Mouse (Mus musculus): ENCODE data around the gene Smad5. TPM values are rescaled to one million over a fixed set of nuclear protein-coding genes. Genes with fewer than 3 reads are reported as not detected.

Smad5 gene
- polyA plus RNA-seq (2015; fragmentation: Nextera tagmentation; extraction: Ambion mirVana), result 19.3 and 19.5 TPM in 2 replicates

GRCm38 (mm10) chr13:56702469-56703221 lies at the start of gene Smad5:
Gene Smad5, plus strand, starts transcription at chr13:56703010.
- H3K4me3 ChIP-seq (replicated peaks), result peak within 1 kb of the TSS; percentile 85
- H3K27me3 ChIP-seq (replicated peaks), result no peaks in the 10 kb centered on the region

GRCm38 (mm10) chr13:56654176-56654575 lies 48.6 kb upstream of the Smad5 start:
- no peak overlapping the region for H3K27ac ChIP-seq
- no peak overlapping the region for H3K4me2 ChIP-seq (replicated peaks)
- no peak for ATAC-seq
- 84% methylated on average over 5 of the region's 5 CpGs for WGBS
- no peaks in the 10 kb centered on the region for H3K36me3 ChIP-seq
- no peak overlapping the region for H3K4me3 ChIP-seq (replicated peaks)
- H3K9ac ChIP-seq, result no peak overlapping the region
- peaks cover 15% of the 10 kb centered on the region for H3K4me1 ChIP-seq (replicated peaks)
- no peaks in the 10 kb centered on the region for H3K27me3 ChIP-seq (replicated peaks)
- no peaks in the 10 kb centered on the region for H3K9me3 ChIP-seq

More at GRCm38 (mm10) chr13:56702469-56703221, at the start of gene Smad5:
- peak within 1 kb of the TSS; percentile 69 for H3K4me2 ChIP-seq (replicated peaks)
- 0 out of 2 replicates have a peak, but pooled peaks cover 5% of the 10 kb centered on the region for H3K36me3 ChIP-seq
- peaks cover 31% of the 10 kb centered on the region for H3K4me1 ChIP-seq (replicated peaks)
- peak within 1 kb of the TSS; percentile 98 for H3K9ac ChIP-seq
- H3K27ac ChIP-seq, result peak within 1 kb of the TSS; percentile 100
- ATAC-seq, result peak; percentile 86
- WGBS, result 3% methylated on average over 54 of the region's 62 CpGs
- no peaks in the 10 kb centered on the region for H3K9me3 ChIP-seq

GRCm38 (mm10) chr13:56657946-56658512 lies 44.8 kb upstream of the Smad5 start:
- Histone ChIP-seq H3K36me3 (no peaks in the 10 kb centered on the region), H3K9ac (no peak overlapping the region), H3K27ac (no peak overlapping the region), H3K4me1 (replicated peaks) (peaks cover 12% of the 10 kb centered on the region), H3K4me3 (replicated peaks) (no peak overlapping the region), H3K4me2 (replicated peaks) (no peak overlapping the region), H3K27me3 (replicated peaks) (no peaks in the 10 kb centered on the region), H3K9me3 (no peaks in the 10 kb centered on the region)
- peak; percentile 54 for ATAC-seq
- WGBS, result 26% methylated on average over 7 of the region's 7 CpGs

GRCm38 (mm10) chr13:56658931-56659330 lies 43.9 kb upstream of the Smad5 start:
- no peaks in the 10 kb centered on the region for H3K36me3 ChIP-seq
- H3K4me2 ChIP-seq (replicated peaks), result no peak overlapping the region
- no peak for ATAC-seq
- 44% methylated on average over 6 of the region's 6 CpGs for WGBS
- H3K4me1 ChIP-seq (replicated peaks), result peaks cover 9% of the 10 kb centered on the region
- H3K27ac ChIP-seq, result no peak overlapping the region
- no peaks in the 10 kb centered on the region for H3K27me3 ChIP-seq (replicated peaks)
- H3K9ac ChIP-seq, result no peak overlapping the region
- no peaks in the 10 kb centered on the region for H3K9me3 ChIP-seq
- H3K4me3 ChIP-seq (replicated peaks), result no peak overlapping the region

GRCm38 (mm10) chr13:56661914-56662621 lies 40.7 kb upstream of the Smad5 start:
- Histone ChIP-seq H3K27ac (no peak overlapping the region), H3K4me3 (replicated peaks) (no peak overlapping the region), H3K27me3 (replicated peaks) (no peaks in the 10 kb centered on the region), H3K9ac (no peak overlapping the region), H3K4me1 (replicated peaks) (peaks cover 9% of the 10 kb centered on the region), H3K4me2 (replicated peaks) (no peak overlapping the region), H3K36me3 (no peaks in the 10 kb centered on the region), H3K9me3 (no peaks in the 10 kb centered on the region)
- 55% methylated on average over 7 of the region's 7 CpGs for WGBS
- ATAC-seq, result no peak

GRCm38 (mm10) chr13:56664256-56665170 lies 38.3 kb upstream of the Smad5 start:
- Histone ChIP-seq H3K4me1 (replicated peaks) (peaks cover 3% of the 10 kb centered on the region; the same call in 1 of the 2 replicates), H3K4me2 (replicated peaks) (no peak overlapping the region), H3K9ac (no peak overlapping the region), H3K27ac (no peak overlapping the region), H3K36me3 (no peaks in the 10 kb centered on the region), H3K27me3 (replicated peaks) (no peaks in the 10 kb centered on the region), H3K9me3 (no peaks in the 10 kb centered on the region), H3K4me3 (replicated peaks) (no peak overlapping the region)
- no peak for ATAC-seq
- WGBS, result 65% methylated on average over 17 of the region's 17 CpGs

GRCm38 (mm10) chr13:56671206-56671605 lies 31.6 kb upstream of the Smad5 start:
- 44% methylated on average over 11 of the region's 11 CpGs for WGBS
- Histone ChIP-seq H3K4me1 (replicated peaks) (no peaks in the 10 kb centered on the region), H3K9ac (no peak overlapping the region), H3K27ac (no peak overlapping the region), H3K4me3 (replicated peaks) (no peak overlapping the region), H3K4me2 (replicated peaks) (no peak overlapping the region), H3K9me3 (no peaks in the 10 kb centered on the region), H3K27me3 (replicated peaks) (no peaks in the 10 kb centered on the region), H3K36me3 (no peaks in the 10 kb centered on the region)
- peak; percentile 51 for ATAC-seq

- Histone ChIP-seq H3K36me3 (no peaks in the 10 kb centered on the region), H3K4me2 (replicated peaks) (no peak overlapping the region), H3K4me3 (replicated peaks) (no peak overlapping the region), H3K9ac (no peak overlapping the region), H3K27me3 (replicated peaks) (no peaks in the 10 kb centered on the region), H3K4me1 (replicated peaks) (peaks cover 15% of the 10 kb centered on the region), H3K9me3 (no peaks in the 10 kb centered on the region), H3K27ac (0 out of 2 replicates have a peak overlapping the region, but pooled peaks have one; percentile 7)
- no peak for ATAC-seq
- WGBS, result 76% methylated on average over 4 of the region's 4 CpGs
Measured at GRCm38 (mm10) chr13:56677731-56678130, 25.1 kb upstream of the Smad5 start.

- Histone ChIP-seq H3K9me3 (no peaks in the 10 kb centered on the region), H3K4me2 (replicated peaks) (peak overlapping the region; percentile 9; the same call in 1 of the 2 replicates), H3K9ac (no peak overlapping the region), H3K4me1 (replicated peaks) (peaks cover 15% of the 10 kb centered on the region), H3K4me3 (replicated peaks) (no peak overlapping the region), H3K27ac (peak overlapping the region; percentile 7; the same call in 1 of the 2 replicates), H3K27me3 (replicated peaks) (no peaks in the 10 kb centered on the region), H3K36me3 (no peaks in the 10 kb centered on the region)
- ATAC-seq, result peak; percentile 80
- 24% methylated on average over 10 of the region's 10 CpGs for WGBS
Measured at GRCm38 (mm10) chr13:56678188-56678787, 24.5 kb upstream of the Smad5 start.

- Histone ChIP-seq H3K4me1 (replicated peaks) (peaks cover 15% of the 10 kb centered on the region), H3K4me2 (replicated peaks) (peak overlapping the region; percentile 9; the same call in 1 of the 2 replicates), H3K9ac (no peak overlapping the region), H3K4me3 (replicated peaks) (no peak overlapping the region), H3K27me3 (replicated peaks) (no peaks in the 10 kb centered on the region), H3K36me3 (no peaks in the 10 kb centered on the region), H3K27ac (peak overlapping the region; percentile 24; the same call in 1 of the 2 replicates), H3K9me3 (no peaks in the 10 kb centered on the region)
- ATAC-seq, result peak; percentile 41
- 40% methylated on average over 10 of the region's 10 CpGs for WGBS
Measured at GRCm38 (mm10) chr13:56678826-56679504, 23.8 kb upstream of the Smad5 start.

- no peak overlapping the region for H3K4me3 ChIP-seq (replicated peaks)
- H3K9ac ChIP-seq, result no peak overlapping the region
- ATAC-seq, result no peak
- H3K27me3 ChIP-seq (replicated peaks), result no peaks in the 10 kb centered on the region
- no peak overlapping the region for H3K27ac ChIP-seq
- H3K4me2 ChIP-seq (replicated peaks), result no peak overlapping the region
- WGBS, result 74% methylated on average over 4 of the region's 4 CpGs
- peaks cover 15% of the 10 kb centered on the region for H3K4me1 ChIP-seq (replicated peaks)
- H3K36me3 ChIP-seq, result no peaks in the 10 kb centered on the region
- no peaks in the 10 kb centered on the region for H3K9me3 ChIP-seq
Measured at GRCm38 (mm10) chr13:56681924-56682323, 20.9 kb upstream of the Smad5 start.

Measured in intestine, embryonic 15.5 days (tissue).